Mouse (Mus musculus) spleen, adult 2 months (tissue): Measurements from ENCODE around the gene Gm17660.

Experiments used
- CTCF ChIP-seq: fragments of 200-500 bp; IDR thresholded peaks from 2 replicates; pipeline ENCODE4 v1.5.1; 2011; ENCODE audit warnings: mild to moderate bottlenecking, inconsistent platforms; ENCODE audit not compliant: insufficient read depth, insufficient read length, insufficient replicate concordance; ENCODE audit errors: extremely low read depth
- POLR2A ChIP-seq: fragments of 200-500 bp; IDR thresholded peaks from 2 replicates; pipeline ENCODE4 v1.6.1; 2011; ENCODE audit warnings: low read depth, low read length, inconsistent platforms

DNA sequence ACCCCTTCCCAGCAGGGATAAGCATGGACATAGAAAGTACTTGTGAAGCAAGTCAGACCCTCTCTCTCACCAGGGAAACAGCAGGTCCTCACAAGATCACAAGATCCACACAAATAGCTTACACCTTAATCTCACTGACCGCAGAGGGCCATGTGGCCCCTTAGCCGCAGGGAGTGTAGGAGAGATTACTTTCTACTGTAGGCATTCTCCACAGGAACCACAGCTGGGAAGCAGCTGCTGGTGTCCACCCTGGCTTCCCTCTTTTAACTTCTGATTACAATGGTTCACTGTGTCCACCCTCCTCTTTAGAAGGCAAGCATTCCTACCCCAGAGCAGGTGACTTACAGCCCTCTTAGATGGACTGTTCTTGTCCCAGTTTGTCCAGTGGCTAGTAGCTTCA lies 33.7 kb downstream of the Gm17660 start:
- TF ChIP-seq CTCF, result no peak
- TF ChIP-seq POLR2A, result no peak
